Mouse (Mus musculus) midbrain, embryonic 12.5 days (tissue): ENCODE data around the gene Lipt2. TPM values are rescaled to one million over a fixed set of nuclear protein-coding genes. Genes with fewer than 3 reads are reported as not detected.

ENCODE experiments used
- ATAC-seq: fragments of 200-750 bp; cut with Nextera tagmentation; 2 replicates; pipeline ENCODE4 v1.8.0; 2017; ENCODE audit warnings: low read depth, moderate TSS enrichment, moderate library complexity; ENCODE audit not compliant: low FRiP score
- H3K27ac ChIP-seq: fragments of 300-500 bp; sonication (generic); replicated peaks from 2 replicates; pipeline ENCODE4 v1.5.1; 2016; ENCODE audit warnings: mild to moderate bottlenecking
- H3K27me3 ChIP-seq: fragments of 300-500 bp; sonication (generic); 2 replicates; pipeline ENCODE4 v1.6.1; 2016; ENCODE audit warnings: mild to moderate bottlenecking
- H3K36me3 ChIP-seq: fragments of 300-500 bp; sonication (generic); 2 replicates; pipeline ENCODE4 v1.6.1; 2016
- H3K4me1 ChIP-seq: fragments of 300-500 bp; sonication (generic); 2 replicates; pipeline ENCODE4 v1.6.1; 2016
- H3K4me2 ChIP-seq: fragments of 300-500 bp; sonication (generic); replicated peaks from 2 replicates; pipeline ENCODE4 v1.6.1; 2016; ENCODE audit warnings: mild to moderate bottlenecking, moderate library complexity
- H3K4me3 ChIP-seq: fragments of 300-500 bp; sonication (generic); 2 replicates; pipeline ENCODE4 v1.5.1; 2016; ENCODE audit warnings: mild to moderate bottlenecking
- H3K9ac ChIP-seq: fragments of 300-500 bp; sonication (generic); replicated peaks from 2 replicates; pipeline ENCODE4 v1.6.1; 2016; ENCODE audit warnings: mild to moderate bottlenecking, moderate library complexity
- H3K9me3 ChIP-seq: fragments of 300-500 bp; sonication (generic); 2 replicates; pipeline ENCODE4 v1.6.1; 2016; ENCODE audit warnings: mild to moderate bottlenecking
- WGBS: fragments of 180-500 bp; shearing (Covaris S2); methylation state at CpG from one replicate; pipeline ENCODE4 v1.1.7; 2016; 5-methylcytosine and 5-hydroxymethylcytosine counted together
- polyA plus RNA-seq: library from polyadenylated mRNA; unstranded; fragments of >200 nt; fragmentation: Nextera tagmentation; extraction: Ambion mirVana; gene quantifications from 2 replicates; pipeline ENCODE4 v1.2.1, GENCODE M21; 2016

The Lipt2 gene
- polyA plus RNA-seq, 1 experiment from 2014 or later = 16.9 TPM

DNA sequence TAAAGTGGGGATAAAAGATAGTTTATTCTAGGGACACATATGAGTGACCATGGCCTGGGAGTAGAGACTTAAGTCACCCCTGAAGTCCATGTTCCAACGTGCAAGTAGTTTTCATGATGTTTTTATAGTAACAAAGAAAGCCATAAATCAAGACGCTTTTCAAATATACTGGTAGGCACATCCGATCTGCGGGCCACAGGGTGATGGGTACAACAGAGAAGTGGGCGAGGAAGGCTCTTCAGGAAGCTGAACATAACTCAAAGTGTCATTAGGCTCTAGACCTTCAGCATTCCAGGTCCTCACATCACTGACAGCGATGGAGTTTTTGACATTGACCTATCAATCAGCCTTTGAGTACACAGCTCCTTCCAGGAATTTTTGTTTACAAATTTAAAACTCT, 28.5 kb upstream of the Lipt2 start:
- 78% methylated on average over 6 of the region's 6 CpGs for WGBS
- no peak overlapping the region for H3K9ac ChIP-seq

DNA sequence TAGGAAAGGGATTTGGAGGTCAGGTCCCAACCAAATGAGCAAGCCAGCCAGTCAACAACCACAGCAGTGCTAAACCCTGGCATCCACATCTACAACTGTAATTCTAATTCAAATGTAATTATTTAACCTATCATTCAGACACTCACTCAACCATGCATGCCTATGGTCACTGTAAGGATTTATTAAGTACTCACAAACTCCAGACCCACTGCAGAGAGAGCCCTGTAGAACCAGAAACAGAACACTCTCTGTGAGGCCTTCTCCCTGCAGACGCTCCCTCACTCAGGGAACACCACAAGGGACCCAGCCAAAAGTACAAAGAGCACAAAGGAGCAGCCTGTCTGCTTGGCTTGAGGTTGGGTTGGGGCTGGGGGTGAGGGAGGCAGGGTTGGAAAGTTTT, 26.7 kb upstream of the Lipt2 start:
- Histone ChIP-seq H3K9me3 (no peaks in the 10 kb centered on the region), H3K4me3 (no peak overlapping the region), H3K4me2 (no peak overlapping the region), H3K36me3 (no peaks in the 10 kb centered on the region), H3K27ac (no peak overlapping the region), H3K4me1 (no peaks in the 10 kb centered on the region), H3K27me3 (no peaks in the 10 kb centered on the region), H3K9ac (no peak overlapping the region)
- ATAC-seq = no peak
- WGBS = 60% methylated on average over 1 of the region's 1 CpGs

More for the DNA sequence above, 28.5 kb upstream of the Lipt2 start:
- ATAC-seq = no peak
- Histone ChIP-seq H3K27ac (no peak overlapping the region), H3K36me3 (no peaks in the 10 kb centered on the region), H3K9me3 (no peaks in the 10 kb centered on the region), H3K4me1 (no peaks in the 10 kb centered on the region), H3K27me3 (no peaks in the 10 kb centered on the region), H3K4me3 (no peak overlapping the region), H3K4me2 (no peak overlapping the region)

DNA sequence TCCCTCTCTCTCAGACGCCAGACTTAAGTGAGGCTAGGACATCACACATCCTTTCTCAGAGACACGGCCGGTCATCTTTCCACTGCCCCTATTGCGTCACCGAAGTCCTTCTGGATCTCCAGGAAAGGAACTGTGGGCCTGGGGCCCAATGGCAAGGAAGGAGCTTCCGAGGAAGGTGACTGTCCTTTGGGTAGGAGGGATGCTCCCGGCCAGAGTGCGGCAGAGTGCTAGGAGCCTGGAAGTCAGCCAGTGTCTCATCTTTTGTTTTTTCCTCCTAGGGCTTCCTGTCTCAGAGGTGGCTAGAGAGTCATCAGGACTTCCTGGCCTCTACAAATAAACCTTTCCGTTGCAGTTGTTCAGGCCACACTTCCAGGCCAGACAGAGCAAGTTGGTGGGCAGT, 22.0 kb upstream of the Lipt2 start:
- no peak overlapping the region for H3K4me2 ChIP-seq
- H3K9ac ChIP-seq = no peak overlapping the region

DNA sequence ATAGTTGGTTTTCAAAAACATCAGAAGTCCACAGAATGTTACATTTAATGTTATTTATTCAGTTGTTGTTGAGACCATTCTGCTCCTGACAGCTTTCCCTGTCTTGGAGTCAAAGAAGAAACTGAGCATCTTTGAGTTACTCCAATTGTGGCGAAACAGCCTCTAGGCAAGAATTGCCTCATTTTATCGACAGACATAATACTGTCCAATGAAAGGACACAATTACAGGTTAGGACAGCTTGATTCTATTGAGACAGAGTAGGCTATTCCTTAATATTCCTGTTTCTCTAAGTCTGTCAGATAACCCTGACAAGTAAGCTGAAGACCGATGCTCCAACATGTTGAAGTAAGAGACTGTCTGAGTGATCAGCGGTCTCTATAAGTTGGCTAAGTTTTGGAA, 21.0 kb upstream of the Lipt2 start:
- H3K4me1 ChIP-seq = no peaks in the 10 kb centered on the region
- H3K4me3 ChIP-seq = no peak overlapping the region
- no peak overlapping the region for H3K4me2 ChIP-seq
- H3K36me3 ChIP-seq = no peaks in the 10 kb centered on the region
- H3K9me3 ChIP-seq = no peaks in the 10 kb centered on the region
- H3K27ac ChIP-seq = no peak overlapping the region
- H3K27me3 ChIP-seq = no peaks in the 10 kb centered on the region
- 94% methylated on average over 4 of the region's 4 CpGs for WGBS
- H3K9ac ChIP-seq = no peak overlapping the region
- no peak for ATAC-seq

More for the DNA sequence above, 22.0 kb upstream of the Lipt2 start:
- H3K36me3 ChIP-seq = no peaks in the 10 kb centered on the region
- WGBS = 82% methylated on average over 9 of the region's 9 CpGs
- no peak for ATAC-seq
- H3K27me3 ChIP-seq = no peaks in the 10 kb centered on the region
- H3K9me3 ChIP-seq = no peaks in the 10 kb centered on the region
- H3K27ac ChIP-seq = no peak overlapping the region
- H3K4me3 ChIP-seq = no peak overlapping the region
- H3K4me1 ChIP-seq = no peaks in the 10 kb centered on the region

DNA sequence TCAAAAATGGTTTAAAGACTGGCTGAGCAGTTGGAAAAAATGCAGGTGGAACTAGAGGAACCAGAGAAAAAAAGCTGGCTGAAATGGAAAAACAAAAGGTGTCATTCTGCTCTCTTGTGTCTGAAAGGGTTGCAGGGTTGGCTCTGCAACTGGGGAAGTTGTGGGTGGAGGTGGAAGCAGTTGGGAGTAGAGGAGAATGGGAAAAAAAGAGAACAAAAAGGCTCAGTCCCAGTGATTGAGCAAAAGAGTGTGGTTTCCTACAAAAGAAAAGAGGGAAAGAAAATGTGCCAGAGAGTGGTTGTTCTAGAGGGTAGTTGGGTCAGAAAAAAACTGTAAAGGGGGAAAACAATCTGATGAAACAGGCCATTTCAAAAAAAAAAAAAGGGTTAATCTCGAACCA, 18.5 kb upstream of the Lipt2 start:
- H3K4me1 ChIP-seq = no peaks in the 10 kb centered on the region
- H3K9me3 ChIP-seq = no peaks in the 10 kb centered on the region
- H3K27me3 ChIP-seq = no peaks in the 10 kb centered on the region
- no peak for ATAC-seq
- no peak overlapping the region for H3K9ac ChIP-seq
- no peak overlapping the region for H3K4me3 ChIP-seq
- no peaks in the 10 kb centered on the region for H3K36me3 ChIP-seq
- WGBS = 70% methylated on average over 1 of the region's 1 CpGs
- H3K27ac ChIP-seq = no peak overlapping the region
- no peak overlapping the region for H3K4me2 ChIP-seq

DNA sequence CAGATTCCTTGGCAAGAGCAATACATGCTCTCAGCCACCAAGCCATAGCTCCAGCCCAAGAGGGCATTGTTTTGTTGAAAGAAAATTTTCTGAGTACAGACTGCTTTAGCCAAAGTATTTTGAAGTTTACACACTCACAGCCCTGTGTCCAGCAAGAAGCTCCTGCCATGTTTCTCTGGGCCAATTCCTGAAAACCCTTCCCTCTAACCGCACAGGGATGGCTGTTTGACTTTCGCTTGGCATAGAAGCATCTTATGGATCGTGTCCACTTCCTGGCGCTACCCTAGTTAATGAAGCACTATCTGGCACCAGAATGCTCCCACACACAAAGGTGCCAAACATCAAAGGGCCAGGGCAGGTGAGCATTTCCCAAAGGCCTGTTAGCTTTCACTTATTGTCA, 10.5 kb upstream of the Lipt2 start:
- H3K4me3 ChIP-seq = no peak overlapping the region
- WGBS = 94% methylated on average over 4 of the region's 4 CpGs
- no peak for ATAC-seq
- H3K27me3 ChIP-seq = no peaks in the 10 kb centered on the region
- H3K27ac ChIP-seq = no peak overlapping the region
- no peak overlapping the region for H3K9ac ChIP-seq
- H3K4me2 ChIP-seq = no peak overlapping the region
- no peaks in the 10 kb centered on the region for H3K9me3 ChIP-seq
- H3K36me3 ChIP-seq = no peaks in the 10 kb centered on the region
- no peaks in the 10 kb centered on the region for H3K4me1 ChIP-seq

DNA sequence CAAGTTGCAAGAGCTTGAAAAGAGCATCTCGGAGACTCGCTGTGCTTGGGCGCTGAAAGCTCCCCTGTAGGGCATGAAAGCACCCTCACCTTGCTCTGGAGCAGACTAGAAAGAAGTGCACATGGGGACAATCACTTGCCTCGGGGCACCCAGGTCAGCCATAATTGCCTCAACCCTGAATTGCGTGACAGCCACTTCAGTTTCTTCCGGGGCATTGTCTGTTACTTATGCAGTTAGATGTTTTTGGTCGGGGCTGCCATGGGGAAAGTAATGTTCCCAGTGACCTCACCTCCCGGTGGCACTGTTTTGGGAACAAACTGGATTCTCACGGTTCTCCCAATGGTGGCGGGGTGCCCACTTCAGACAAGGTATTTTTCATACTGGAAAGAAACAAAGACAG, 9.0 kb upstream of the Lipt2 start:
- H3K4me2 ChIP-seq = no peak overlapping the region
- H3K4me3 ChIP-seq = no peak overlapping the region
- WGBS = 71% methylated on average over 10 of the region's 10 CpGs
- H3K4me1 ChIP-seq = no peaks in the 10 kb centered on the region
- no peak overlapping the region for H3K27ac ChIP-seq
- H3K9ac ChIP-seq = no peak overlapping the region
- H3K9me3 ChIP-seq = no peaks in the 10 kb centered on the region
- H3K36me3 ChIP-seq = no peaks in the 10 kb centered on the region
- no peak for ATAC-seq
- H3K27me3 ChIP-seq = no peaks in the 10 kb centered on the region

DNA sequence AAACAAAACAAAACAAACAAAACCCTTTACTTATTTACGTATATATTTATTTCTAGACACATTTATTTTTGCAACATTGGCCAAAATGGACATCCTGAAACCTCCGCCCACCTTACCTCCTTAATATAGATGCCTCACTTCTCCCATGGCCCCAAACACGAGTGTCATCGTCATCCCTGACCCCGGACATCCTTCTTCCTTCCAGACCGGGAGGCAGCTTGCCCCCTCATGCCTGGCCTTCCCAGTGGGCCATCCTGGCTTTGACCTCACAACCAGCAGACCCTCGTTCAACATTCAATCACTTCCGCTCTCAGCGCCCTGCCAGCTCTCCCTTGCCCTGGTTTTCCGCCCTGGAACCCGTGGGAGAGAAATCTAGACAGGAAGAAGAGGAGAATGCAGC, 8.5 kb upstream of the Lipt2 start:
- Histone ChIP-seq H3K27ac (no peak overlapping the region), H3K9ac (no peak overlapping the region), H3K36me3 (no peaks in the 10 kb centered on the region), H3K4me1 (no peaks in the 10 kb centered on the region), H3K4me3 (no peak overlapping the region), H3K9me3 (no peaks in the 10 kb centered on the region), H3K27me3 (no peaks in the 10 kb centered on the region), H3K4me2 (no peak overlapping the region)
- WGBS = 85% methylated on average over 11 of the region's 11 CpGs
- ATAC-seq = no peak

DNA sequence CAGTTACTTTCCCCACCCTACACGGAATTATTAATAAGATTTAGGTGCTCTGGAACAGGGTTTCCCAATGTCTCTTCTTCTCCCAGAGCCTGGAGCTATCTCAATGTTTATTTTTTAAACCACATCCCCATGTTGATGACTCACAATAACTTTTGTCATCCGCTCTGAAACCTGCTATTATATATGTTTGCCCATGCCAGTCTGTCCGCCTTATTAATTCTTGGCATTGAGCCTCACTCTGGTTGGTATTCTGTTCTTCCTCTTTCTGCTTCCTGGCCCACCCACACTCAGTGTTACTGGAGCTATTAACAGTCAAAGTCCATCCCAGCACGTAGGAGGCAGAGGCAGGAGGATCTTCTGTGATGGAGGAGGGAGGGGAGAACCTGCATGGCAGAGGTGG, 1.4 kb upstream of the Lipt2 start:
- Histone ChIP-seq H3K4me1 (peaks cover 6% of the 10 kb centered on the region), H3K36me3 (no peaks in the 10 kb centered on the region), H3K27ac (no peak overlapping the region), H3K9ac (no peak overlapping the region), H3K9me3 (no peaks in the 10 kb centered on the region), H3K4me3 (no peak overlapping the region), H3K4me2 (no peak overlapping the region), H3K27me3 (peaks cover 9% of the 10 kb centered on the region)
- no peak for ATAC-seq
- WGBS = 83% methylated on average over 4 of the region's 4 CpGs

DNA sequence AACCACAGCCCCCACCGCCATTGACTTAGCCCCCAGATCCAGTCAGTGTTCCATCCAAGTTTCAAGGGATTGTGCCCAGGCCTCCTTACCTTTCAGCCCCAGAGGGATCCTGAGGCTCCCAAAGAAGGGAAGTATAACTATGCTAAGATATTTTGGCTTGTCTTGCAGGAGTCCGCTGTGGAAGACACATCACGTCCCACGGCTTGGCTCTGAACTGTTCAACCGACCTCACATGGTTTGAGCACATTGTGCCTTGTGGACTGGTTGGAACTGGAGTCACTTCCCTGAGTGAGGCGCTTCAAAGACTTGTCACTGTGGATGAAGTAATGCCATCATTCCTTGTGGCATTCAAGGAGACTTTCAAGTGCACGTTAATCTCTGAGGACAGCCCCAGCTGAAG, 929 bp downstream of the Lipt2 start:
- 77% methylated on average over 7 of the region's 7 CpGs for WGBS
- H3K9me3 ChIP-seq = no peaks in the 10 kb centered on the region
- peak overlapping the region; percentile 73 for H3K4me3 ChIP-seq
- H3K27me3 ChIP-seq = peaks cover 9% of the 10 kb centered on the region
- H3K9ac ChIP-seq = peak overlapping the region; percentile 78
- H3K36me3 ChIP-seq = no peaks in the 10 kb centered on the region
- peaks cover 6% of the 10 kb centered on the region for H3K4me1 ChIP-seq
- ATAC-seq = peak; percentile 24
- peak overlapping the region; percentile 78 for H3K4me2 ChIP-seq
- H3K27ac ChIP-seq = 0 out of 2 replicates have a peak overlapping the region, but pooled peaks have one; percentile 88

DNA sequence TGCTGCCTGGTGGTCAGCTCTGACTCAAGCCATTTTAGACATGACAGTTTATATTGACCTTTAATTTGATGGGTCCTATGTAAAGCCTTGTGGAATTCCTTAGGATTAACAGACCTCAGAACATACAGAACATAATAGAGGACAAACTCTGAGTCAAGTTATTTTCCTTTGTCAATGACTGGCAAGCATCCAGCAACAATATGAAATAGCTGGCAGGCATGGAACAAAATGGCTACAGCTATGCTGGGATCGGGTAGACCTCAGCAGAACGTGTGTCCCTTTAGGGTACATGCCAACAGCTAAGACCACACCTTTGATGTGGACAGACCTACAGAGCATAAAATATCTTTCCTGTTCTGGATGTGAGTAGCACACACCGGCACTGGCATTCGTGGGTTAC, 4.4 kb downstream of the Lipt2 start:
- 0 out of 2 replicates have a peak, but pooled peaks cover under 1% of the 10 kb centered on the region for H3K27me3 ChIP-seq
- peaks cover 6% of the 10 kb centered on the region for H3K4me1 ChIP-seq
- no peak overlapping the region for H3K27ac ChIP-seq
- no peak overlapping the region for H3K4me2 ChIP-seq
- no peak overlapping the region for H3K9ac ChIP-seq
- H3K36me3 ChIP-seq = no peaks in the 10 kb centered on the region
- H3K4me3 ChIP-seq = no peak overlapping the region
- no peak for ATAC-seq
- no peaks in the 10 kb centered on the region for H3K9me3 ChIP-seq
- 87% methylated on average over 4 of the region's 4 CpGs for WGBS

DNA sequence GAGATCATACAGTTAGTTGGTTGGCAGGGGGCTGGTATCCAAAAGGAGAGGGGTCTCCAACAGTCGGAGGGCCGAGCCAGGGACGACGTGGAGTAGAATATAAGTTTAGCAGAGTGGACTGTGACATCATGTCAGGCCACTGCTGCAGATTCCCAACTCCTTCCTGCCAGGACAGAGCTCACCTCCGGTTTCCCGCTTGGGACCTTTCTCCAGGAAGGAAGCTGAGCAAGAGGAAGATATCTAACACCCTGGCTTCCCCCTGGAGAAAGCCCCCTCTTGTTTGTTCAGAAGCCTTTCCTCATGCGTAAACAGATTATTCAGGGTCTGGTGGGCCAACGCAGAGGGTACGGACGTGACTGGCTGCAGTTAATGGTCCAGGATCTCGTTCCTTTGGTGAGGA, 9.6 kb downstream of the Lipt2 start:
- no peaks in the 10 kb centered on the region for H3K27me3 ChIP-seq
- no peaks in the 10 kb centered on the region for H3K9me3 ChIP-seq
- no peaks in the 10 kb centered on the region for H3K4me1 ChIP-seq
- no peaks in the 10 kb centered on the region for H3K36me3 ChIP-seq
- H3K4me2 ChIP-seq = no peak overlapping the region
- no peak for ATAC-seq
- H3K9ac ChIP-seq = no peak overlapping the region
- no peak overlapping the region for H3K27ac ChIP-seq
- H3K4me3 ChIP-seq = no peak overlapping the region
- 79% methylated on average over 11 of the region's 11 CpGs for WGBS

DNA sequence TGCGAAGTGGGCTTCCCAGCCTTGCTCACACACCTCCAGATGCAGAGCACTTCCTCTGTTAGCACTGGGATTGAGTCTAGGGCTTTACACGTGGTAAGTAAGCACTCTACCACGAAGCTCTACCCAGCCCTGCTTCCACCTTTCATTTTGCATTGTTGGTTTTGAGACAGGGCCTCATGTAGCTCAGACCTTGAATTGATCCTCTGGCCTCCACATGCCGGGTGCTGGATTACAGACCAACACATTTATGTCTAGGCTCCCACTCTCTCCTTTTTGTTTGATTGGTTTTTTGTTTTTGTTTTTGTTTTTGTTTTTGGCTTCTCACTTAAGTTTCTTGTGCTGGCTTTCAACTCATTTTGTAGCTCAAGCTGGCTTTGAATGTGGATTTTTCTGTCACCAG, 11.7 kb downstream of the Lipt2 start:
- 69% methylated on average over 4 of the region's 4 CpGs for WGBS
- no peak for ATAC-seq
- Histone ChIP-seq H3K4me3 (no peak overlapping the region), H3K27ac (no peak overlapping the region), H3K4me1 (no peaks in the 10 kb centered on the region), H3K9ac (no peak overlapping the region), H3K4me2 (no peak overlapping the region), H3K27me3 (no peaks in the 10 kb centered on the region), H3K36me3 (no peaks in the 10 kb centered on the region), H3K9me3 (no peaks in the 10 kb centered on the region)
